Mouse (Mus musculus): ENCODE data around the gene Taf1b.

Gene Taf1b

DNA sequence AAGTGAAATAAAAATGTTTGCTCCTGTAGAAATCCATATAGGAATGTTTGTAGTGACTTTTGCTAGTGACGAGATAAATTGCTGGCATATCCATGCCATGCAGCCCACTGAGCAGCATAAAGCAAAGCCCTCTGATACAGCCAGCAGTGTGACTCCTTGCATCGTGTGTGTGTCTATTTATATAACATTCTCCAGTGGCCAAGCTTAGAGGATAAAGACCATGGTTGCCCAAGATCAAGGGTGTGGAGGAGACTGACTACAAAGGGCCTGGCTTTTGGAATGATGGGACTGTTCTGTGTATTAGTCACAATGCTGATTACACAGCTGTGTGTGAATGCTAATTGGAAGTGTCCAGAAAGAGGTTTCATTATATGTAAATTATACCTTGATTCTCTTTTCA is 54.4 kb downstream of the Taf1b start:
- DNase-seq (ENCODE audit: extremely low spot score, low spot score), result no peak

DNA sequence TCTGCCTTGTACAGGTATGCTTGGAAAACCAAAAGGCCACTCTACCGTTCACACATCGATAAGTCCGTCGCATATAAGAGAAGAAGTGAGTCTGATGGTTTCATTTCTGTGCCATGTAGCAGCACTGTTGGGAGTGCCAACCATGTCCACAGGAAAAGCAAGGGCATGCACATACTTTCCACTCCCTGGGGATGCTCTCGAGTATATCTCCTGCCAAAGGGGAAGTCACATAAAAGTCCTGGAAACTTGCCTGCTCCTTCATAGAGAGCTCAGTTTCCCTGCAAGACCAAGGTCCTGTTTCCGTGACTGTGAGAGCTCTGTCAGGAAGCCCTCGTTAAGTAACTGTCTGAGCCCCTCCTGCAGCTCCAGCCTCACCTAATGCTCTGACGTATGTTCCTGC is 57.8 kb downstream of the Taf1b start:
- no peak for DNase-seq (ENCODE audit: extremely low spot score, low spot score)

GRCm38 (mm10) chr12:24563395-24563960 is 65.3 kb downstream of the Taf1b start:
- DNase-seq (ENCODE audit: extremely low spot score, low spot score), result no peak

GRCm38 (mm10) chr12:24565311-24565710 is 67.2 kb downstream of the Taf1b start:
- DNase-seq (ENCODE audit: extremely low spot score, low spot score), result no peak

- DNase-seq (ENCODE audit: extremely low spot score, low spot score), result no peak
Measured at GRCm38 (mm10) chr12:24567606-24568005, 69.4 kb downstream of the Taf1b start.

DNA sequence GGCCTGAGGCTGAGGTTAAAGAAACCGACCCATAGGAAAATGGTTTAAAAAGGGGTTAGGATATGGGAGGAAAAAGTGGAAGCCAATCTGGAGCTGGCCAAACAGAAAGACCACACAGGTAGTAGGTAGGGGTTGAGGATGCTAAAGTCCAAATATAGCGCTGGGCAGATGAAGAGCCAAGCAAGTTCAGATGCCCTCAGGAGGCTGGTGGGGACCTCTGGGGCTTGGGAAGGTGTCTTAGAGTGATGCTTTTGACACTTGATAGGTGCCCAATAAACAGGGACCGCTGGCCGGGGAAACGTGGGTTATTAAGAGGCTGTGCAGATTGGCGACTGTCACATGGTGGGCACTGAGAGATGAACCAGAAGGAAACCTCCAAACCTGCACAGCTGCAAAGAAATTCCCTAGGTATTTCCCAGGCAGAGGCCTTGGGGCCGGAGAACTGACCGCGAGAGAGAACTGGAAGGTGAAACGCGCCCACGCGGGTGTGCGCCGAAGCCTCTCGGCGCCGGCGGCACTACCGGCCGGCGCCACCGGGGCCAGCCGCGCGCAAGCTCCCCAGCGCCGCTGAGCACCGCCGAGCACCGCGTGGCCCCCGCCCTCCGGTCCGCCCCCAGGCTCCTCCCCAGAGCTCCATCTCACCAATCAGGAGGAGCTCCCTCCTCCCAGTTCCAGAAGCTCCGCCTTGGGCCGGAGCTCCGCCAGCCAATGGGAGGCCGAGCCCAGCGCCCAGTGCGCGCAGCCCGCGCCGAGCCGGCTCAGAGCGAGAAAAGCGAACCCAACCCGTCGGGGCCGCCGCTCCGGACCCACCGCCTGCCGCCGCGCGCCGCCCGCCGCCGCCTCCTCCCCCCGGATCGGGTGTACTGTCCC is 73.6 kb downstream of the Taf1b start, which contains the start of gene Grhl1:
TSS of gene Grhl1 (plus strand) at position 761 of the 870 bp plus-strand sequence.
- peak; percentile 91 for DNase-seq (ENCODE audit: extremely low spot score, low spot score)

GRCm38 (mm10) chr12:24572421-24573274 is 74.5 kb downstream of the Taf1b start:
- no peak for DNase-seq (ENCODE audit: extremely low spot score, low spot score)

GRCm38 (mm10) chr12:24573275-24573580 is 75.1 kb downstream of the Taf1b start:
- DNase-seq (ENCODE audit: extremely low spot score, low spot score), result no peak

DNA sequence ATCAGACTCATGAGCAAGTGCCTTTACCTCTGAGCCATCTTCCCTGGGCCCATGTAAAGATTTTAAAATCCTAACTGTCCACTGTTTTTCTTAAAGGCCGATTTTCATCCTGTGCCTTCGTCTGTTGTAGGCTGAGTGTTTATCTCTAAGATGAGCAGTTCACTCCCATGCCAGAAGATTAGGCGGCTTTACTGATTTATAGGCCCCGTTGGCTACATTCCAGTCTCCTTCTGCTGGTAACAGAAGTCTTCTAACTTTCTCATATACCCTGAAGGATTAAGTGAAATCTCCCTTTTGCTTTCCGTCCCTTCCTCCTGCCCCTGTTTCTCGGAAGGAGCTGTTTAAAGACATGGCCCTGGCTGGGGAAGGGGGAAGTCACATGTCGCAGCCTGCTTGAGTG is 76.7 kb downstream of the Taf1b start:
- DNase-seq (ENCODE audit: extremely low spot score, low spot score), result no peak

- no peak for DNase-seq (ENCODE audit: extremely low spot score, low spot score)
Measured at GRCm38 (mm10) chr12:24580452-24580851, 82.3 kb downstream of the Taf1b start.

- no peak for DNase-seq (ENCODE audit: extremely low spot score, low spot score)
Measured at GRCm38 (mm10) chr12:24580996-24581683, 83.0 kb downstream of the Taf1b start.

GRCm38 (mm10) chr12:24583653-24584052 is 85.5 kb downstream of the Taf1b start:
- no peak for DNase-seq (ENCODE audit: extremely low spot score, low spot score)

GRCm38 (mm10) chr12:24584835-24585234 is 86.7 kb downstream of the Taf1b start:
- no peak for DNase-seq (ENCODE audit: extremely low spot score, low spot score)

DNA sequence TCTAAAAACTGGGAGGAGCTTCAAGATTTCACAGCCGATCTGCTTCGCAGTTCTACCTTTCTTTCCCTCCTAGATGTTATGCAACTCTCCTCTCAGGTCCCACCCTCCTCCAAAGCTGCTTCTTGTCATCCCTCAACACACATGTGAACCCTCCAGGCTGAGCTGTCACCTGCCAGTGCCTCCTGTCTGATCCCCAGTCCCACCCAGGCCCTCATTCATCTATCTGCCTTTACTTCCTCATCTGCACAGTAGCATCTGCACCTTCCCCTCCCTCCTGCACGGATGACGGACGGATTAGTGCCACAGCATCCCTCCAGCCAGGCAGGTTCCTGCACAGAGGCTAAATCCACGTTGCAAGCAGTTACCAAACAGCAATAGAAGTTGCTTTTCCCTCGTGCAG is 88.0 kb downstream of the Taf1b start:
- DNase-seq (ENCODE audit: extremely low spot score, low spot score), result no peak

- no peak for DNase-seq (ENCODE audit: extremely low spot score, low spot score)
Measured at GRCm38 (mm10) chr12:24590371-24590770, 92.2 kb downstream of the Taf1b start.

- DNase-seq (ENCODE audit: extremely low spot score, low spot score), result no peak
Measured at GRCm38 (mm10) chr12:24592055-24592454, 93.9 kb downstream of the Taf1b start.

DNA sequence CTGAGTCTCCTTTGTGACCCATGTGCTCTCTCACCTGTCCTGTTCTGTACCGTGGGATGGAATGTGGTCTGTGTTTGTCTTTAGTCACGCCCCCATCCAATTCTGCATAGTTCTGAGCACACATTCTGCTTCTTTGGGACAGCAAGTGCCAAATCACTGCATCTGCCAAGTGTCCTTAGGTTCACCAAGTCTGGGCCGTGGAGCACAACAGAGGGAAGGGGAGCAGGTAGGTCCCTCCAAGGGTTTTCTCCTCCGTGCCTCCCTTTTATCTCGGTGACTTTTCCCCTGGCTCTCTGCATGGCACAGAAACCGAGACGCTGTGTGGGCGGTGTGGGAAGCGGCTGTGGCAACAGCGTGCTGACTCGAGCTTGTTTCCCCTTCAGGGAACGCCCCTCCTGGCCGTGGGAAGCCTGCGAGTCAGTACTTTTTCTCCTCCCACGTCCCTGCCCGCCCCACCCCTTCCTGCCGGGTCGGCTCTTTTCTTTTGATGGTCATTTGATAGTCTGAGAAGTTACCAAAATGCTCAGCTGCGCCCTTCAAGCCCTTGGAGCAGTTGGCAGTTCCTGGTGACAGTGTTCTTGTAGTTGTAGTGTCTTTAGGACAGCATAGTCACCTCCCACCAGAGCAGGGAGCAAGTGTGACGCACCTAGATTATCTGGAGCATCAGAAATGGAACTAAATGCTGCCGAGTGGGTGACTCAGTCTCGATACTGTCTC is 95.0 kb downstream of the Taf1b start:
- DNase-seq (ENCODE audit: extremely low spot score, low spot score), result peak; percentile 22

DNA sequence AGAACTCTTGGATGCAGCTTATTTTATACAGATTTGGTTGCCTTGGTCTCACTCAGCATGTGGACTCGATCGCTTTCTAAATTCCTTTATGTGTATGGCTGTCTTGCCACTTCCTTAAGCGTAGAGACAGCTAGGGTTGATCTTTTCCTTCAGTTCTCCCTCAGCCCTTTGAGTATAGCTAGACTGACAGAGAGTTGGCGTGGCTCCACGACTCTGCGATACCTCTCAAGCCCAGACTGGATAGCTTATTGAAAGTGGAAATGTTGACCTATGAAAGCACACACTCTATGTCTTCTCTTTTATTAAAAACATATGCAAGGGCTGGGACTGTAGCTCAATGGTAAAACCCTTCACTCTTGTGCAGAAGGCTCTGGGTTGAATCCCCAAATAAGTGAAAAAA is 99.2 kb downstream of the Taf1b start:
- no peak for DNase-seq (ENCODE audit: extremely low spot score, low spot score)

DNA sequence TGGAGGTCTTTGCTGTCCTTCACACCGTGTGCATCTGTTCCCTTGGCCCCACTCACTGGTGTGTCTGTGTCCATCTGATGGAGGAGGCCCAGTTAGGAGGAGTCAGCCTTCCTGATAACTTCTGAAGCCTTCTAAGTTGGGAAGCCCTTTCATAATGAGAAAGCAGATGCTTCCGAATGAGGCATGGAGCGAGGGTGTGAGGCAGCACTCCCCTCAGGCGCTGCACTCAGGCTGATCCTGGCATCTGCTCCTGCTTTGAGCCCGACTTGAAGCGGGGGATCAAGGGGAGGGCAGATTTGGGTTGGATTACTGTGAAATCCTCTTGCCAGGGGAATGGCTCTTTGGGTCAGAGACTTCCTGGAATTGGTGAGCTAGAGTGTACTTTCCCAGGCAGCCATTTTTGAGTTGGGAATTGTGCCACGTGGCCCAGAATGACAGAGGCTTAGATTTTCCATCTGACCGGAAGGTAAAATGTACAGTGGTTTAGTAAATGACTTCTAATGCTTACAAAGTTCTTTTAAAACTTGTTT is 101.3 kb downstream of the Taf1b start:
- DNase-seq (ENCODE audit: extremely low spot score, low spot score), result no peak

GRCm38 (mm10) chr12:24600074-24600473 is 101.9 kb downstream of the Taf1b start:
- DNase-seq (ENCODE audit: extremely low spot score, low spot score), result no peak

- peak; percentile 76 for DNase-seq (ENCODE audit: extremely low spot score, low spot score)
Measured at GRCm38 (mm10) chr12:24600806-24601205, 102.6 kb downstream of the Taf1b start.

All from neural tube, embryonic 10.5 days (tissue).